Mouse (Mus musculus) thymus, adult 2 months (tissue): Measurements from ENCODE around the gene Dnah3. TPM values are rescaled to one million over a fixed set of nuclear protein-coding genes. Genes with fewer than 3 reads are reported as not detected.

ENCODE experiments used
- DNase-seq: peaks from one replicate; pipeline ENCODE4 v3.0.0; 2021
- H3K27ac ChIP-seq: fragments of 200-500 bp; 2 replicates; pipeline ENCODE4 v1.5.1; 2012; ENCODE audit warnings: low read length, control low read depth; ENCODE audit not compliant: control insufficient read depth, insufficient read depth
- H3K27me3 ChIP-seq: fragments of 200-500 bp; 2 replicates; pipeline ENCODE4 v1.6.1; 2012; ENCODE audit warnings: mild to moderate bottlenecking, low read length, moderate library complexity, mixed read lengths; ENCODE audit not compliant: control insufficient read depth, insufficient read depth
- H3K36me3 ChIP-seq: fragments of 200-500 bp; 2 replicates; pipeline ENCODE4 v1.6.1; 2012; ENCODE audit warnings: mild to moderate bottlenecking, low read length, moderate library complexity; ENCODE audit not compliant: control insufficient read depth, insufficient read depth
- H3K4me1 ChIP-seq: fragments of 200-500 bp; replicated peaks from 2 replicates; pipeline ENCODE4 v1.6.1; 2012; ENCODE audit warnings: low read length; ENCODE audit not compliant: control insufficient read depth, insufficient read depth
- H3K4me3 ChIP-seq: fragments of 200-500 bp; 2 replicates; pipeline ENCODE4 v1.5.1; 2012; ENCODE audit warnings: mild to moderate bottlenecking, low read length, control low read depth, moderate library complexity; ENCODE audit not compliant: control insufficient read depth, insufficient read depth
- CTCF ChIP-seq: fragments of 200-500 bp; IDR thresholded peaks from 2 replicates; pipeline ENCODE4 v1.5.1; 2012; ENCODE audit warnings: mild to moderate bottlenecking, control low read depth, low read length, moderate library complexity, borderline replicate concordance; ENCODE audit not compliant: control insufficient read depth, poor library complexity, insufficient read depth; ENCODE audit errors: extremely low read depth
- POLR2A ChIP-seq: fragments of 200-500 bp; IDR thresholded peaks from 2 replicates; pipeline ENCODE4 v1.6.1; 2012; ENCODE audit warnings: mild to moderate bottlenecking, low read length, control low read depth, moderate library complexity; ENCODE audit not compliant: control insufficient read depth, poor library complexity, insufficient read depth; ENCODE audit errors: extremely low read depth
- WGBS: fragments of 180-500 bp; shearing (Covaris S2); methylation state at CpG from one replicate; pipeline ENCODE4 v1.1.7; 2018; 5-methylcytosine and 5-hydroxymethylcytosine counted together
- polyA plus RNA-seq: library from polyadenylated mRNA; depleted of rRNA; stranded (reverse); fragments of >200 nt; gene quantifications from 2 replicates; pipeline ENCODE4 v1.2.3, GENCODE M21; 2012

Dnah3 gene
- polyA plus RNA-seq, 1 experiment, result 0.30 TPM

DNA sequence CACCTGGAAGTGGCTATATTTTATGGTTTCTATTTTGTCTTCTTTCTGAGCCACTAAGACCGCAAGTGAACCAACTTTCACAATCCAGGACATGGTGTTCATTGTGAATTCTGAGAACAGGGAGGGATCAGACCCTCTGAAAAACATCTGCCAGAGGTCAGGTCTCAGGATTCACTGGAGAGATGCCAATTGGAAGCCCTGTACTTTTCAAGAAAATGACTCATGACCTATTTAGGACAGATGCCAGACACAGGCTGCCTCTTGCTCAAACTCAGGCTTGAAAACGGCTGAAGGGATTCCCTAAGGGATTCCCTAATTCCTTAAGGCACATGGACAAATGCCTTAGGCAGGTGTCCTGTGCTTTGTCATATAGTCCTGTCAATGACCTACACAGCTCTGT lies 134.0 kb downstream of the Dnah3 start:
- 71% methylated on average over 2 of the region's 2 CpGs for WGBS
- TF ChIP-seq CTCF, result no peak
- no peak for TF ChIP-seq POLR2A
- no peak for DNase-seq
- H3K27ac ChIP-seq, result no peak overlapping the region
- H3K4me1 ChIP-seq, result no peaks in the 10 kb centered on the region
- no peak overlapping the region for H3K4me3 ChIP-seq
- no peaks in the 10 kb centered on the region for H3K27me3 ChIP-seq
- H3K36me3 ChIP-seq, result no peaks in the 10 kb centered on the region

DNA sequence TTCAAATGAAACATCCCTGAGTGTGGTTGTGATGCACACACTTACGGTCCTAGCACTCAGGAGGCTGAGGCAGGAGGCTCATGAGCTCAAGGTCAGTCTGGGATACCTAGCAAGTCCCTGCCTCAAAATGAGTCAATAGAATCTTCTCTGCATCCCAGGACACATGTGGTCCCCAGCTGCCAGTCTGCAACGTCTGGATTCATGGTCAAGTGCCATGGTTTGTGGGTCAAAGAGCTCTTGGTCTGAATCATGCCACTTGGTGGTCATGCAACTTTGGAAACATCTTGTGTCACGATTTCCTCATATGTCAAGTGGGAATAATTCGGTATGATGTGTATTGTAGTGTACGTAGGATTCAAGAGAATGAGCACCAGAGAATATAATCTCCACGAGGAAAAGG lies 134.5 kb downstream of the Dnah3 start:
- no peak overlapping the region for H3K27ac ChIP-seq
- 85% methylated on average over 6 of the region's 6 CpGs for WGBS
- H3K36me3 ChIP-seq, result no peaks in the 10 kb centered on the region
- TF ChIP-seq CTCF (no peak), POLR2A (no peak)
- no peak for DNase-seq
- H3K27me3 ChIP-seq, result no peaks in the 10 kb centered on the region
- no peaks in the 10 kb centered on the region for H3K4me1 ChIP-seq
- no peak overlapping the region for H3K4me3 ChIP-seq

DNA sequence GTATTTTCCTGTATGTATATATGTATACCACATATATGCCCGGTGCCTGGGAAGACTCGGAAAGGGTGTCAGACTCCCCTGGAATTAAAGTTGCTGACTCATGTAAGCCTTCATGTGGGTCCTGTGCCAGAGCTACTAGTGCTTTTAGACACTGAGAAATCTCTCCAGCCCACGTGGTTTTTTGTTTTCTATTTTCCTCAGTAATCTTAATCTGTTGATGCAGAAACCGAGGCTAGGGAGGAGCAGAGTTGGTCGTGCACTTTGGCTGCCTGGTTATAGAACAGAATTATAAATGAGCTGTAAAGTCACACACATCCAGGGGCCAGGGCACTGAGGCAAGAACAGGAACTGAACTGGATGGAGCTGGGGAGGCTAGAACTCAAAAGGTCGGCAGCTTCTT lies 135.1 kb downstream of the Dnah3 start:
- no peak for DNase-seq
- TF ChIP-seq POLR2A (no peak), CTCF (no peak)
- no peaks in the 10 kb centered on the region for H3K27me3 ChIP-seq
- no peak overlapping the region for H3K4me3 ChIP-seq
- no peaks in the 10 kb centered on the region for H3K36me3 ChIP-seq
- H3K27ac ChIP-seq, result no peak overlapping the region
- no peaks in the 10 kb centered on the region for H3K4me1 ChIP-seq
- WGBS, result 69% methylated on average over 6 of the region's 6 CpGs

DNA sequence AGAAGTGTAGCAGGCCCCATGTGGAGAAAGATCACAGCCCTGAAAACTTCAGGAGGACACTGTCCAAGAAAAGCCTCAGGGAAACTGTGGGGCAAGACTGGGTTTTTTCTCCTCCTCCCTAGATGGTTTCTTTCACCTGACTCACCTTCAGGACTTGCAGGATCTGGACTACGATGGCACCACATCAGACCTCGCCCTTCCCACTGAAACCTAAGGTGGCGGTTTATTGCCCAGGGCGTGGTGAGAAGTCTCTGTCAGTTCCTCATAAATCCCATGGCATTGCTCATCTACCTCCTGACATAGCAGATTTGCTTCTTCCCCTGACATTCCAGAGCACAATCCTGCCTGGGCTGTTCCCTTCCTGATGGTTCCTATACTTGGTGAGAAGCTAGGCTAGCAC lies 135.6 kb downstream of the Dnah3 start:
- DNase-seq, result no peak
- 90% methylated on average over 4 of the region's 4 CpGs for WGBS
- Histone ChIP-seq H3K36me3 (no peaks in the 10 kb centered on the region), H3K4me3 (no peak overlapping the region), H3K27me3 (no peaks in the 10 kb centered on the region), H3K27ac (no peak overlapping the region), H3K4me1 (no peaks in the 10 kb centered on the region)
- TF ChIP-seq CTCF, result no peak
- TF ChIP-seq POLR2A, result no peak

DNA sequence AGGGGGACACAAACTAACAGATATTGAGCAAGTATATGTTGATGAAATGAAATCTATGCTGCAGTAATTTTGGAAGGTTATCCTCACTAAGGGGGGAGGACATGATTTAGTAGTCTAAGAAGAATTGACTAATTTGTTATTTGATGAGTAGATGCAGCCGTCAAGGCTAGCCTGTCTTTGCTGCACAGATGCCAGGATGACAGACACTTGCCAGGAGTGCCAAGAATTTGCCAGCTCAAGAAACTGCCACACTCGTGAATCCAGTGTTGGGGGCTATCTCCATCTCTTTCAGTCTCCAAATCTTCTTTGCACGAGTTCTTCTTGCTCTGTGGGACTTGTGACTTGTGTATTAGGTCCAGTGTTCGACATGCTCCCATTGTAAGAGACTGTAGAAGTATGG lies 136.0 kb downstream of the Dnah3 start:
- H3K36me3 ChIP-seq, result no peaks in the 10 kb centered on the region
- 63% methylated on average over 4 of the region's 4 CpGs for WGBS

DNA sequence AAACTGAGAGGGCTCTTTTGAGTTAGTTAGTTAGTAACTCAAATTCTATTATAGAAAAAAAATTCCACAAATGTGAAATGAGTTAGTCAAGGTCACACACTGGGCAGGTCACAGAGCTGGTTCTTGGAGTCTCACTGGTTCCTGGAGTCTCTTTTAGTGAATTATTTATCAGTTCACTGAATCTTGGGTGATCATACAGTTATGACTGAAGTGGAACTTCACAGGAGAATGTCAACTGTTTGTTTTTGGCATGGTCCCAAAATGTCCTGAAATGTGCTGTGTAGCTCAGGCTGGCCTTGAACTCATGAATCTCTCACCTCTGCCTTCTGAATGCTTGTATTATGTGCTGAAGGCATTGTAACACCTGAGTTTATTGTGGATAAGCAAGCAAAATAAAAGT lies 137.7 kb downstream of the Dnah3 start:
- Histone ChIP-seq H3K4me1 (no peaks in the 10 kb centered on the region), H3K27ac (no peak overlapping the region), H3K4me3 (no peak overlapping the region), H3K27me3 (no peaks in the 10 kb centered on the region), H3K36me3 (no peaks in the 10 kb centered on the region)
- TF ChIP-seq CTCF (no peak), POLR2A (no peak)
- no peak for DNase-seq

More for the DNA sequence above, 136.0 kb downstream of the Dnah3 start:
- no peak for DNase-seq
- no peak overlapping the region for H3K4me3 ChIP-seq
- H3K4me1 ChIP-seq, result no peaks in the 10 kb centered on the region
- H3K27ac ChIP-seq, result no peak overlapping the region
- no peak for TF ChIP-seq CTCF
- TF ChIP-seq POLR2A, result no peak
- no peaks in the 10 kb centered on the region for H3K27me3 ChIP-seq

DNA sequence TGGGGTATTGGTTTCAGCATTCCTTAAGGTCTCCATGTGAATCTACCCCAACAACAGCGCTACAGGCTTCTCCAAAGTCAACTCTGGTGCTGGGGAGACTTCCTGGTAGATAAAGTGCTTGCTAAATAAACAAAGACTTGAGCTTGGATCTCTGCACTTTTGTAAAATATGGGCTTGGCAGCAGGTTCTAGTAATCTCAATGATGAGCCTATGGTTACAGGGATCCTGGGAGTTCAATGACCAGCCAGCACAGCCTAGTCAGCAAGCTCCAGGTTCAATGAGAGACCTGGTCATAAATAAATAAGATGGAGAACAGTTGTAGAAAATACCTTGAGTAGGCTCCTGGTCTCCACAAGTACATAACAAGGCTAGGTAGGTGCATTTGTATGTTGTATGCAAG lies 141.0 kb downstream of the Dnah3 start:
- H3K4me3 ChIP-seq, result no peak overlapping the region
- no peaks in the 10 kb centered on the region for H3K27me3 ChIP-seq
- H3K27ac ChIP-seq, result no peak overlapping the region
- H3K36me3 ChIP-seq, result no peaks in the 10 kb centered on the region
- DNase-seq, result no peak
- 77% methylated on average over 1 of the region's 1 CpGs for WGBS
- TF ChIP-seq CTCF (no peak), POLR2A (no peak)
- H3K4me1 ChIP-seq, result no peaks in the 10 kb centered on the region
